Mouse (Mus musculus) bone marrow macrophage, adult 2 months (primary cell): ENCODE results near the gene Rnf222.

Experiments used
- CTCF ChIP-seq: IDR thresholded peaks from 2 replicates; pipeline ENCODE4 v1.5.1; 2012; ENCODE audit warnings: low read depth, mild to moderate bottlenecking, low read length, moderate library complexity
- POLR2A ChIP-seq: IDR thresholded peaks from 2 replicates; pipeline ENCODE4 v1.6.1; 2012; ENCODE audit warnings: mild to moderate bottlenecking, low read depth, low read length, borderline replicate concordance

GRCm38 (mm10) chr11:68902823-68903222, 14.5 kb downstream of the Rnf222 start:
- TF ChIP-seq CTCF (no peak), POLR2A (no peak)
